Mouse (Mus musculus) embryonic fibroblast, embryonic 13.5 days (primary cell): ENCODE data around the gene Chn2. TPM values are rescaled to one million over a fixed set of nuclear protein-coding genes. Genes with fewer than 3 reads are reported as not detected.

Experiments used
- H3K27ac ChIP-seq: 2 replicates; pipeline ENCODE4 v1.5.1; 2012; ENCODE audit warnings: low read length, control low read depth, inconsistent platforms; ENCODE audit not compliant: insufficient read depth
- H3K4me1 ChIP-seq: 2 replicates; pipeline ENCODE4 v1.6.1; 2011; ENCODE audit warnings: low read length; ENCODE audit not compliant: control insufficient read depth, insufficient read depth
- H3K4me3 ChIP-seq: 2 replicates; pipeline ENCODE4 v1.5.1; 2011; ENCODE audit warnings: mild to moderate bottlenecking, control low read depth, low read length; ENCODE audit not compliant: insufficient read depth
- CTCF ChIP-seq: IDR thresholded peaks from 2 replicates; pipeline ENCODE4 v1.5.1; 2011; ENCODE audit warnings: mild to moderate bottlenecking, control low read depth, low read length, moderate library complexity, borderline replicate concordance; ENCODE audit not compliant: insufficient read depth
- POLR2A ChIP-seq: IDR thresholded peaks from 2 replicates; pipeline ENCODE4 v1.6.1; 2011; ENCODE audit warnings: low read depth, mild to moderate bottlenecking, control low read depth, low read length, moderate library complexity
- polyA plus RNA-seq: library from polyadenylated mRNA; stranded (reverse); fragments of >200 nt; gene quantifications from 2 replicates; pipeline ENCODE4 v1.2.4, GENCODE M21; 2011; ENCODE audit warnings: low read depth; ENCODE audit not compliant: missing spikeins, insufficient read length

Chn2 gene
- polyA plus RNA-seq, 1 experiment: 3.2 TPM

GRCm38 (mm10) chr6:54041386-54042043, 2.2 kb downstream of the Chn2 start:
- no peak for TF ChIP-seq CTCF
- TF ChIP-seq POLR2A: no peak
- Histone ChIP-seq H3K4me1 (no peaks in the 10 kb centered on the region), H3K4me3 (no peak overlapping the region), H3K27ac (no peak overlapping the region)

GRCm38 (mm10) chr6:54042142-54042541, 2.8 kb downstream of the Chn2 start:
- Histone ChIP-seq H3K4me3 (no peak overlapping the region), H3K27ac (no peak overlapping the region), H3K4me1 (no peaks in the 10 kb centered on the region)
- TF ChIP-seq CTCF (no peak), POLR2A (no peak)

GRCm38 (mm10) chr6:54043536-54043935, 4.2 kb downstream of the Chn2 start:
- H3K27ac ChIP-seq: no peak overlapping the region
- TF ChIP-seq POLR2A (no peak), CTCF (no peak)
- no peaks in the 10 kb centered on the region for H3K4me1 ChIP-seq
- no peak overlapping the region for H3K4me3 ChIP-seq

- no peak for TF ChIP-seq POLR2A
- Histone ChIP-seq H3K4me1 (no peaks in the 10 kb centered on the region), H3K4me3 (no peak overlapping the region), H3K27ac (no peak overlapping the region)
These were observed 6.7 kb downstream of the Chn2 start for GRCm38 (mm10) chr6:54045748-54046721.

- no peaks in the 10 kb centered on the region for H3K4me1 ChIP-seq
- no peak overlapping the region for H3K27ac ChIP-seq
- TF ChIP-seq POLR2A (no peak), CTCF (no peak)
- H3K4me3 ChIP-seq: no peak overlapping the region
These were observed 7.8 kb downstream of the Chn2 start for GRCm38 (mm10) chr6:54046884-54047747.

GRCm38 (mm10) chr6:54048768-54049167, 9.4 kb downstream of the Chn2 start:
- TF ChIP-seq POLR2A (no peak), CTCF (no peak)
- Histone ChIP-seq H3K27ac (no peak overlapping the region), H3K4me3 (no peak overlapping the region), H3K4me1 (no peaks in the 10 kb centered on the region)

GRCm38 (mm10) chr6:54051173-54051572, 11.8 kb downstream of the Chn2 start:
- Histone ChIP-seq H3K27ac (no peak overlapping the region), H3K4me1 (peaks cover 1% of the 10 kb centered on the region), H3K4me3 (no peak overlapping the region)
- TF ChIP-seq CTCF (no peak), POLR2A (no peak)

- H3K4me1 ChIP-seq: peaks cover 7% of the 10 kb centered on the region
- H3K27ac ChIP-seq: no peak overlapping the region
- H3K4me3 ChIP-seq: no peak overlapping the region
- TF ChIP-seq CTCF: no peak
- no peak for TF ChIP-seq POLR2A
These were observed 12.8 kb downstream of the Chn2 start for GRCm38 (mm10) chr6:54052124-54052523.

GRCm38 (mm10) chr6:54052666-54053065, 13.3 kb downstream of the Chn2 start:
- Histone ChIP-seq H3K4me1 (peaks cover 7% of the 10 kb centered on the region), H3K4me3 (no peak overlapping the region), H3K27ac (no peak overlapping the region)
- TF ChIP-seq POLR2A (no peak), CTCF (no peak)

GRCm38 (mm10) chr6:54053316-54053715, 14.0 kb downstream of the Chn2 start:
- H3K4me3 ChIP-seq: no peak overlapping the region
- TF ChIP-seq POLR2A: no peak
- TF ChIP-seq CTCF: no peak
- H3K27ac ChIP-seq: no peak overlapping the region
- H3K4me1 ChIP-seq: peaks cover 7% of the 10 kb centered on the region
